Mouse (Mus musculus): ENCODE data around the gene Prkaa1. TPM values are rescaled to one million over a fixed set of nuclear protein-coding genes. Genes with fewer than 3 reads are reported as not detected.

The Prkaa1 gene
- polyA plus RNA-seq, 1 experiment from 2014 or later: 16.5 TPM

GRCm38 (mm10) chr15:5116270-5117030 lies 27.2 kb upstream of the Prkaa1 start, which contains the start of gene Rpl37:
TSS of gene Rpl37 (plus strand) at chr15:5116645.
- Histone ChIP-seq H3K36me3 (peaks cover 42% of the 10 kb centered on the region), H3K27me3 (replicated peaks) (no peaks in the 10 kb centered on the region), H3K9ac (peak within 1 kb of the TSS; percentile 94), H3K4me3 (peak within 1 kb of the TSS; percentile 75), H3K4me1 (peaks cover 40% of the 10 kb centered on the region), H3K9me3 (no peaks in the 10 kb centered on the region), H3K27ac (replicated peaks) (peak within 1 kb of the TSS; percentile 90), H3K4me2 (peak within 1 kb of the TSS; percentile 81)
- ATAC-seq (ENCODE audit: extremely low read depth, insufficient number of reproducible peaks, low FRiP score, low TSS enrichment): peak; percentile 98
- under 1% methylated on average over 55 of the region's 55 CpGs for WGBS

- H3K4me3 ChIP-seq: peak overlapping the region; percentile 75
- no peaks in the 10 kb centered on the region for H3K9me3 ChIP-seq
- 1% methylated on average over 22 of the region's 22 CpGs for WGBS
- ATAC-seq (ENCODE audit: extremely low read depth, insufficient number of reproducible peaks, low FRiP score, low TSS enrichment): no peak
- peak overlapping the region; percentile 81 for H3K4me2 ChIP-seq
- no peaks in the 10 kb centered on the region for H3K27me3 ChIP-seq (replicated peaks)
- peak overlapping the region; percentile 90 for H3K27ac ChIP-seq (replicated peaks)
- peaks cover 40% of the 10 kb centered on the region for H3K4me1 ChIP-seq
- H3K36me3 ChIP-seq: peaks cover 49% of the 10 kb centered on the region
- peak overlapping the region; percentile 94 for H3K9ac ChIP-seq
Observed at GRCm38 (mm10) chr15:5117031-5117601, 26.5 kb upstream of the Prkaa1 start.

GRCm38 (mm10) chr15:5118626-5119025 lies 25.0 kb upstream of the Prkaa1 start:
- H3K36me3 ChIP-seq: peaks cover 64% of the 10 kb centered on the region
- H3K27me3 ChIP-seq (replicated peaks): no peaks in the 10 kb centered on the region
- 81% methylated on average over 9 of the region's 9 CpGs for WGBS
- no peaks in the 10 kb centered on the region for H3K9me3 ChIP-seq
- H3K9ac ChIP-seq: no peak overlapping the region
- no peak overlapping the region for H3K27ac ChIP-seq (replicated peaks)
- no peak for ATAC-seq (ENCODE audit: extremely low read depth, insufficient number of reproducible peaks, low FRiP score, low TSS enrichment)
- H3K4me2 ChIP-seq: peak overlapping the region; percentile 81
- no peak overlapping the region for H3K4me3 ChIP-seq
- peaks cover 40% of the 10 kb centered on the region for H3K4me1 ChIP-seq

- H3K9ac ChIP-seq: no peak overlapping the region
- H3K9me3 ChIP-seq: no peaks in the 10 kb centered on the region
- peaks cover 66% of the 10 kb centered on the region for H3K36me3 ChIP-seq
- no peak overlapping the region for H3K4me2 ChIP-seq
- 80% methylated on average over 2 of the region's 2 CpGs for WGBS
- ATAC-seq (ENCODE audit: extremely low read depth, insufficient number of reproducible peaks, low FRiP score, low TSS enrichment): no peak
- peaks cover 40% of the 10 kb centered on the region for H3K4me1 ChIP-seq
- H3K27ac ChIP-seq (replicated peaks): no peak overlapping the region
- H3K27me3 ChIP-seq (replicated peaks): no peaks in the 10 kb centered on the region
- H3K4me3 ChIP-seq: no peak overlapping the region
Observed at GRCm38 (mm10) chr15:5119192-5119591, 24.5 kb upstream of the Prkaa1 start.

GRCm38 (mm10) chr15:5119707-5120106 lies 24.0 kb upstream of the Prkaa1 start:
- no peak overlapping the region for H3K9ac ChIP-seq
- H3K4me1 ChIP-seq: peaks cover 36% of the 10 kb centered on the region
- no peak for ATAC-seq (ENCODE audit: extremely low read depth, insufficient number of reproducible peaks, low FRiP score, low TSS enrichment)
- H3K27ac ChIP-seq (replicated peaks): no peak overlapping the region
- no peak overlapping the region for H3K4me2 ChIP-seq
- no peaks in the 10 kb centered on the region for H3K9me3 ChIP-seq
- WGBS: 94% methylated on average over 2 of the region's 2 CpGs
- H3K36me3 ChIP-seq: peaks cover 71% of the 10 kb centered on the region
- H3K27me3 ChIP-seq (replicated peaks): no peaks in the 10 kb centered on the region
- H3K4me3 ChIP-seq: no peak overlapping the region

GRCm38 (mm10) chr15:5121535-5122313 lies 21.9 kb upstream of the Prkaa1 start:
- Histone ChIP-seq H3K9me3 (no peaks in the 10 kb centered on the region), H3K9ac (no peak overlapping the region), H3K27me3 (replicated peaks) (no peaks in the 10 kb centered on the region), H3K4me2 (no peak overlapping the region), H3K4me1 (peaks cover 27% of the 10 kb centered on the region), H3K4me3 (no peak overlapping the region), H3K36me3 (peaks cover 77% of the 10 kb centered on the region), H3K27ac (replicated peaks) (no peak overlapping the region)
- ATAC-seq (ENCODE audit: extremely low read depth, insufficient number of reproducible peaks, low FRiP score, low TSS enrichment): no peak
- 83% methylated on average over 12 of the region's 12 CpGs for WGBS

GRCm38 (mm10) chr15:5126456-5126855 lies 17.2 kb upstream of the Prkaa1 start:
- Histone ChIP-seq H3K4me1 (no peaks in the 10 kb centered on the region; the same call in 1 of the 2 replicates), H3K27me3 (replicated peaks) (no peaks in the 10 kb centered on the region), H3K27ac (replicated peaks) (no peak overlapping the region), H3K36me3 (peaks cover 34% of the 10 kb centered on the region), H3K4me3 (no peak overlapping the region), H3K9me3 (no peaks in the 10 kb centered on the region), H3K9ac (no peak overlapping the region), H3K4me2 (no peak overlapping the region)
- no peak for ATAC-seq (ENCODE audit: extremely low read depth, insufficient number of reproducible peaks, low FRiP score, low TSS enrichment)
- 75% methylated on average over 4 of the region's 4 CpGs for WGBS

- no peak for ATAC-seq (ENCODE audit: extremely low read depth, insufficient number of reproducible peaks, low FRiP score, low TSS enrichment)
- Histone ChIP-seq H3K4me2 (no peak overlapping the region), H3K4me3 (no peak overlapping the region), H3K27me3 (replicated peaks) (no peaks in the 10 kb centered on the region), H3K9me3 (no peaks in the 10 kb centered on the region), H3K36me3 (peaks cover 24% of the 10 kb centered on the region), H3K9ac (no peak overlapping the region), H3K4me1 (no peaks in the 10 kb centered on the region; the same call in 1 of the 2 replicates), H3K27ac (replicated peaks) (no peak overlapping the region)
- WGBS: 82% methylated on average over 2 of the region's 2 CpGs
Observed at GRCm38 (mm10) chr15:5127487-5127886, 16.2 kb upstream of the Prkaa1 start.

GRCm38 (mm10) chr15:5128176-5128940 lies 15.3 kb upstream of the Prkaa1 start:
- Histone ChIP-seq H3K9me3 (no peaks in the 10 kb centered on the region), H3K27ac (replicated peaks) (no peak overlapping the region), H3K4me2 (no peak overlapping the region), H3K9ac (no peak overlapping the region), H3K4me3 (no peak overlapping the region), H3K4me1 (no peaks in the 10 kb centered on the region; the same call in 1 of the 2 replicates), H3K36me3 (peaks cover 15% of the 10 kb centered on the region), H3K27me3 (replicated peaks) (no peaks in the 10 kb centered on the region)
- WGBS: 50% methylated on average over 5 of the region's 5 CpGs
- no peak for ATAC-seq (ENCODE audit: extremely low read depth, insufficient number of reproducible peaks, low FRiP score, low TSS enrichment)

- Histone ChIP-seq H3K27ac (replicated peaks) (no peak overlapping the region), H3K36me3 (peaks cover 10% of the 10 kb centered on the region), H3K9me3 (no peaks in the 10 kb centered on the region), H3K4me1 (no peaks in the 10 kb centered on the region; the same call in 1 of the 2 replicates), H3K9ac (no peak overlapping the region), H3K27me3 (replicated peaks) (no peaks in the 10 kb centered on the region), H3K4me3 (no peak overlapping the region), H3K4me2 (no peak overlapping the region)
- ATAC-seq (ENCODE audit: extremely low read depth, insufficient number of reproducible peaks, low FRiP score, low TSS enrichment): no peak
- WGBS: 84% methylated on average over 12 of the region's 12 CpGs
Observed at GRCm38 (mm10) chr15:5129111-5129805, 14.4 kb upstream of the Prkaa1 start.
